Mouse (Mus musculus): ENCODE measurements at regions not wholly inside any gene's neighbourhood (a gene's known extent, or its start where the extent isn't known, plus 50 kb on each side); places are given as distances from the start of the nearest gene placed in this dataset.
"Not testable (repeated sequence)": the region's sequence is repeated elsewhere in the genome, so short reads cannot be mapped to it uniquely, and the experiment has no call there.

DNA sequence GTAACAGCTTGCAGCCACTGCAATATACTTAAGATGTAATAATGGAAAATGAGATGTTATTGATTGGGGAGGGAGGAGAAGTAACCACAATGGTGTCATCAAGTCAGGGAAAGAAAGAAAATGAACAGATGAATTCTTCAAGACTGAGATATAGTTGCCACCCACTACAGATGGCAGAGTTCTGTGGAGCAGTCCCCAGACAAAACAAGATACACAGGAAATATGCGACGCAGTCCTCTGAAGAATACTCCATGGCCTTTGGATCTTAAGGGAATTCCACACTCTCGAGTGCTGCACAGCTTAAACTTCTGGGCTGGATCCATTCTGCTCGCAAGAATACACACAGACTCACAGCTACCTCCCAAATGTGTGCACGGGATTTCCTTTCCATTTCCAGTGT is 113.4 kb downstream of the Sox4 start:
- no peak for DNase-seq (ENCODE audit: low spot score in 2 of 2)

DNA sequence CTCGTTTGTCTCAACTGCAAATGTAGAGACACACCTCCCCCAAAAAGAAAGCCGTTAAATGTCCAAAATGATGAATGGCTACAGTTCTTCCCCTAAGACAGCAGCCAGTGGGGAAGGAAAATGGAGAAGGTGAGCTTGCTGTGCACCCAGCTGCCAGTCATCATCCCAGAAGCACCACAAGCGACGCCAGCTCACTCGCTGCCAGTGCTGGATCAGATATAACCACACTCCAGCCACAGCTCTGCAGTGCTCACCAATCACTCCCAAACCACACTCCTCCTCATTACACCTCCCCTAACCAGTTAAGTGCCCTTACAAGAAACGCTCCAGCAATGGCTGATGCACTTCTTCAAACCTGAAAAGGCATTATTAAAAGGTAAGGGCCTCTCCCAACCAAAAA is 114.4 kb downstream of the Sox4 start:
- no peak for DNase-seq (ENCODE audit: low spot score in 2 of 2)

DNA sequence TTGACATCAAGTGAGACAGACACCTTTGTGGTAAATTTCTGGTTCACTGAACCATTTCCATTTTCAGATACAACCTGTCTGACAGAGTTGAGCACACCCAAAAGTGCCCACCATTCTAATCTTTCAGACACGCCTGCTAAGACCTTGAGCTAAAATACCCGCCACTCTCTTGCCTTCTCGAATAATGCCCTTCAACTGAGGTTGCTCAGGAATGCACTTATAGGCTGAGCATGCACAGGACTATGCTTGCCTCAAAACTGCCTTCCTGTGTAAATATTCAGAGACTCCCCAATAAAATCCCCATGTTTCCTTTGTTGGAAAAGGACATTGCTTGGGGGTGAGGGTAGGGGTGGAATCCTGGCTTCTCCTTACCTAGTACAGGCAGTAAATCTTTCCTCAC is 115.3 kb downstream of the Sox4 start:
- DNase-seq (ENCODE audit: low spot score in 2 of 2): no peak

DNA sequence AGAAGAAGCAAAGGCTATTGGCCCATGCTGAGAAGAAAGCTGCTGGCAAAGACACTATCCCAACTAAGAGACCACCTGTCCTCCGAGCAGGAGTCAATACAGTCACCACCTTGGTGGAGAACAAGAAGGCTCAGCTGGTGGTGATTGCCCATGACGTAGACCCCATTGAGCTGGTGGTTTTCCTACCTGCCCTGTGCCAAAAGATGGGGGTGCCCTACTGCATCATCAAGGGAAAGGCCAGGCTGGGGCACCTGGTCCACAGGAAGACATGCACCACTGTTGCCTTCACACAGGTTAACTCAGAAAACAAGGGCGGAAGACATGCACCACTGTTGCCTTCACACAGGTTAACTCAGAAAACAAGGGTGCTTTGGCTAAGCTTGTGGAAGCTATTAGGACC is 116.3 kb downstream of the Sox4 start:
- not testable (repeated sequence) for DNase-seq (ENCODE audit: low spot score in 2 of 2)

DNA sequence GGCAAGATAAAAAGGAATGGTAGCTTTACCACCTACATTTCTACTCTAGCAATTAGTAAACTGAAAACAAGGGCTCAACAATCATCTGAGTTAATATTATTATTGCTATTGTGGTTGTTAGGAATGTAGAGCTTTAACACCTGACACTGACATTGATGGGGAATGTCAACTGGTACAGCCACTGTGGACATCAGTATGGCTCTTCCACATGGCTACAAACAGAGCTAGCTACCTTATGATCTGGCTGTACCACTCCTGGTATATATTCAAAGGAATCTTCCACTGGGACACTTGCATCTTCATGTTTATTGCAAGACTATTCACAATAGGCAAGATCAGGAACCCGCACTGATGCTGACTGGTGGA is 119.8 kb downstream of the Sox4 start:
- no peak for DNase-seq (ENCODE audit: low spot score in 2 of 2)

DNA sequence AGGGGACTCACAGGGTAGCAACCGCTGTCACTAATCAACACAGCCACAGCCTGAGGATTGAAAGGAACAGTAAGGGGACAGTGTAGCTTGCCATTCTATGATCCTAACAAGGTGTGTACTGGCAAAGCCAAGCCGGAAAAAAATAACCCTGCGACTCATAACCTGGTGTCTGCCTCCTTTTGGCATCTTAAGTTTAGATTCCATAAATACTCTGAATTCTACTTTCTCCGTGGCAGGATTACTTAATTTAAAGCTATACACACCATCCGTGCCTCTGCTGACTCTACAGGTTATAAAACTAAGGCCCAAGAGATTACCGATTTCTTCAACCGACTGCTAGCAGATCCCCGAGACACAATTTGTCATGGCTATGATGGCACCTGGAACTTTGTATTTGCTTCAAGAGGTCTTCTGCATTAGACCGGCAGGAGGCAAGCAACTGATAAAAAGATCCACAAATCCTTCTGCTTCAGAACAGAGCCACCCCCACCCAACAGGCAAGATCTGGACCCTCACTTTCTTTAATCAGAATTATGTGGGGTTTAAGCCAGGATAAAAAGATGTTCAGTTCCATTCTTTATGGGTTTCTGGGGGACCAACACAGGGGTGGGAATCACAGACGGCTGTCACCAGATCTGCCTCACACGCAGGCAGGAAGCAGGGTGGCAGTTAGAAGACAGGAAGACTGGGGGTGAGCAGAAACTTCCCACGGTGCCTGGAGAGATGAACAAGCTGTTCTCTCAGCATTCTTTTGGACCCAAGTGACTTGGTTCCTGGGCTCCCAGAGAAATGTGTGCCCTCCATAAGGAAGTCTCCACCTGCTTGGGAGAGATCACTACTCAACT is 120.4 kb downstream of the Sox4 start:
- DNase-seq (ENCODE audit: low spot score in 2 of 2): no peak

DNA sequence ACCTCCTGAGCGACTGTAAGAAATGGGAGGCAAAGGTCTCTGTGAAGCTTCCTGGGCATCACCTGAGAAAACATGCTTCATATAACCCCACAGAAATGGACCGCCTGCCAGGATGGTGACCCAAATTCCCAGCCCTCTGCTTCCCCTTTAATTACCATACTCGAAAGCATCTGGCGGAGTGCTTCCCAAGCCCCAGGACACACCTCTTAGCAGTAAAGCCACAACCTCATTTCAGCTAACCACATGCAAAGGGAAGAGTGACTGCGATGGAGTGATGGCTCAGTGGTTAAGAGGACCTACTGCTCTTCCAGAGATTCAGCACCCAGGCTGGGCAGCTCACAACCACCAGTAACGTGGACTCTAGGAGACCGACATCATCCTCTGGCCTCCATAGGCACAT is 127.2 kb downstream of the Sox4 start:
- DNase-seq (ENCODE audit: low spot score in 2 of 2): no peak

DNA sequence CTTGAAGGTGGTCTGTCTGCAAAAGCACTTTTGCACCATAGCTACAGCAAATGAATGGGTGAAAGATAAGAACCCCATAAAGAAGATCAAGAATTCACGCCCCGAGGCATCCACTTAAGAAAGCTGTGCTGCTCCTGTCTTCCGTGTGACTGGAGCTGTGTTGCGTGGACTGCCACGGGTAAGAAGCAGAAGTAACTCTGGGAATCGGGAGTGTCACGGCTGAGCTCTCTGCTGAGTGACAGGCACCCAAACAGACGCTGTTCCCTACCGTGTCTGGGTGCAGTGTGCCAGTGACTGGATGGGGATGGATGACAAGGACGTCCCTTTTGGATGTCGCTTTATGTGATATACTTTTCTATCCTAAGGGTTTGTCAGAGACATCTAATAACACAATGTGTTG is 129.5 kb downstream of the Sox4 start:
- no peak for DNase-seq (ENCODE audit: low spot score in 2 of 2)

DNA sequence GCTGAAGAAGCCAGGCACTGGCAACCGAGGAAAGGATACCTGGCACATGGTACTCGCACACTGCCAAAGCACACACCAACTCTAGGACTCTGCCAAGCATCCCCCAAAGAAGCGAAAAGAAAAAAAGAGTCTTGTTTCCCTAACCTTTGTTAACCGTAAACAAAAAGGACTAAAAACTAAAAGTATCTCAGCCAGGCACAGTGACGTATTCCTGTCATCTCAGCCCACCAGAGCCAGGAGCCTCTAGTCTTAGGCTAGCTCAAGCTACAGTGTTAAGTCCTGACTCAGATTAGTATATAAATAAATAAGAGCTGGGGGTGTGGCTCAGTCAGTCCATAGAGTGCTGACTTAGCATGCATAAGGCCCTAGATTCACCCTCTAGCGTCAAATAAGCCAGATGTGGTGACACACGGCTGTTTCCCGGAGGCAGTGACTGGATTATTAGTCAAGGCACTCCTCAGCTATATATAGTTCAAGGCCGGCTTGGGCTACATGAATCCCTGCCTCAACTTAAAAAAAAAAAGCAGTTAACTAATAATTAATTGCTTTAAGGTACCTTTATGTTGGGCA is 130.1 kb downstream of the Sox4 start:
- no peak for DNase-seq (ENCODE audit: low spot score in 2 of 2)

DNA sequence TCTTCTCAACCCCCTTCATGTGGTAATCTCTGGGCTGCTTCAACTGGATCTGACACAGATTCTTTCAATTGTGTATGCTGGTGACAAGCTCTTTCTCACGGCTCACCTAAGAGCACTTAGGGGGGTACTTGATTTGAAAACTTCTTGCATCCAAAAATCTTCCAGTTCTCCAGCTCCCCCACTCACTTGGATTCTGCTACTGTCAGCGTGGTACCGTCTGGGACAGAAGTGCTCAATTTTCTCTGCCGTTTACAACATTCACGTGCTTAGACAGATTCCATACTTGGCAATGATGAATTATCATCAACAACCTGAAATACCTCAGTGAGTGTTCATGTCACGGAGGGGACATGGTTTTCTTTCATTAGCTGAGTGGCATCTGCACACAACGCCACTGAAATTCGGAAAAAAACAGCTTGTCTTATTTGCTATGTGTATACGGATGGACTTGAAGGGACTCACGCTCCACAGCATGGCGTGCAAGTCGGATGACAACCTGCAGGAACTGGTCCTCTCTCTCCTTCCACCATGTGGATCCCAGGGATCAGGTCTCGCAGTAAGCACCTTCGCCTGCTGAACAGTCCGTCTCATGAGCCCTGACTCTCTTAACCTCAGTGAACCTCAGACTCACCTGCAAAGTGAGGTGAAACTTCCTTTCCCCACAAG is 132.5 kb downstream of the Sox4 start:
- no peak for DNase-seq (ENCODE audit: low spot score in 2 of 2)

DNA sequence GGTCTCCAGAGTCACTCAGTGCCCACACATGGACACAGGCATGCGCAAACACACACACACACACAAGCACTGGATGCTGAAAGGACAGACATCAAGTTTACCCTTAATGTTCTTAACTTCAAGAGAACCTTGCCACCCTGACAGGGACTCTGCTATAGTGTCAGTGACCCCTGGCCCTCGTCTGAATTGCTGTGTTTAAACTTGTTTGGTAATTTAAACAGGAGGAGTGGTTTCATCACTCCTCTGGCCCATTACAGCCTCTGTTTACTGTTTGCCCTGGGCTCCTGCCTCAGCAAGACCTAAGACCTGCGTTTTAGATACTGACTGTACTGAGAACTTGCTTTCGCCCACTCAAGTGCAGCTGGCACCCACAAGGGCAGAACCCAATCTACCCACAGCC is 139.4 kb downstream of the Sox4 start:
- no peak for DNase-seq (ENCODE audit: low spot score in 2 of 2)

DNA sequence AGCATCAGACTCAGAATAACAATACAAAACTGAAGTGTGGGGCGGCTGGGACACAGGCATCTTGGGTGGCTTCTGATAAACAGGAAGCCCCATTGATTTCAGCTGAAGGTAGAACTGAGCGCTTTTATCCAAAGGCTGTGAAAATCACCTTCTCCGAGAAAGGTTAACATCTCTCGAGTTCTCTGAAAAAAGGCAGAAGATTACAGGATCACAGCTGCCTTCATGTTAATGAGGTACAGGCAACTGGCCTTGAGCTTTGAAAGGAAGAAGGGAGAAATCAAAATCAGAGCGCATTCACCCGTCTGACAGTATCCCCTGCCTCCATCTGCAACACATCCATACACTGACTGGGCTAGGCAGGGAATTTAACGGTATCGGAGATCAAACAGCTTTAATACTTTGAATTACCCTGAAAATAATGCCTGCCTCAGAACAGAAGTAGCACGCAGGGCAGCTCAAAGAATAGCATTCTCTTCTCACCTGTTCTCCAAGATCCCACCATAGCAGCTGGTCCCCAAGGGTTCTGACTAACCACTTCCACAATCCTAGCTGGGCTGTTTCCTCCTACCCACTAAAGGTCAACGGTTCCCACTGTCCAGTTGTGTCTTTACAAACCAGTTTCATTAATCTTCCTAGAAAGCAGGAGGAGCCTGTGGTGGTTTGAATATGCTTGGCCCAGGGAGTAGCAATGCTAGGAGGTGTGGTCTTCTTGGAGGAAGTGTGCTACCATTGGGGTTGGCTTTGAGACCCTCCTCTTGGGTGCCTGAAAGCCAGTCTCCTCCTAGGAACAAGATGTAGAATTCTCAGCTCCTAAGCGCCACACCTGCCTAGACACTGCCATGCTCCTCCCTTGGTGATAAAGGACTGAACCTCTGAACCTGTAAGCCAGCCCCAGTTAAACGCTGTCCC is 141.6 kb downstream of the Sox4 start:
- no peak for DNase-seq (ENCODE audit: low spot score in 2 of 2)

DNA sequence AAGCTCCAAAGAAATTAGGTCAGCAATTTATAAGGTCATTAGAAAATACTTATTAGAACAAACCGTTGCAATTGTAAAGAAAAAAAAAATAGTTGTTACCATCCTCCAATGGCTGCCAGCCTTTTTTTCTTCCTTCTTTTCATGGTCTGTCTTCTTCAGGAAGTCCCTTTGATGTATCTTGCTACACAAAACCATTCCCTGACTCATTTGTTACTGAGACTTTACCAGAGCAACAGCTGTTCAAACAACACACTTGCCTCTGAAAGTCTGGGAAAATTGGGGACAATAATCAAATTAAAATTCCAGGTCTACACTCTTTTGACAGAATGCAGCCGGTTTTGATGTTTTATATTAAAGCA is 142.5 kb downstream of the Sox4 start:
- DNase-seq (ENCODE audit: low spot score in 2 of 2): no peak

DNA sequence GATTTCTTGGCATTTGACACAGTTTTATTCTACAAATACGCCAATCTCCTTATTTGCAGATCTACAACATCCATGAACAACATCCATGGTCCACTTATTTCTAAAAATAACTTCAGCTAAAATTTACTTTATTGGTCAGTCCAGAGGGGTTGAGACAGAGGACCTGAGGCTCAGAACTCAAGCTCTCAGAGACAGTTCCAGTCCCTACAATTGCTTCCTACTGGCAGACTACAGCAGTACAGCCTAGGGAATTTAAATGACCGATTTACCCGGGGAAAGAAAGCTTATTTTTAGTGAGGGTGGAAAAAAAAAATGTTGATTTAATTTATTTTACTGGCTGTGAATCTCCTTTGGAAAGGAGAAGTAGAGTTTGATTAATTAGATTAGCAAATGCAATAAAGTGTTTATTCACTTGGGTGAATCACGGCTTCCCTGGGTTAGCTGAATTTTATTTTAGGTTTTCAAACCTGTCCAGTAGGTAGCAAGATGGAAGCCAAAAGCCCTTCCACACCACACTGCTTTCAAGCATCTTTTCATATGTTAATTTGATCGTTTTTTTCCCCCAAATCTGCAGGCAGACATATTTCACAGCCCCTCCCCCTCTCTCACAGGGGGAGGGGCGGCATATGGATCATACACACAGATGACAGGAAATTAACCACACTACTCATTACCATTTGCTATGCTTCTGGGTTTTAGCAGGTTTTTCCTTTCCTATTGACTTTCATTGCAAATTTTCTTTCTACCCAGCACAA is 143.0 kb downstream of the Sox4 start:
- no peak for DNase-seq (ENCODE audit: low spot score in 2 of 2)

DNA sequence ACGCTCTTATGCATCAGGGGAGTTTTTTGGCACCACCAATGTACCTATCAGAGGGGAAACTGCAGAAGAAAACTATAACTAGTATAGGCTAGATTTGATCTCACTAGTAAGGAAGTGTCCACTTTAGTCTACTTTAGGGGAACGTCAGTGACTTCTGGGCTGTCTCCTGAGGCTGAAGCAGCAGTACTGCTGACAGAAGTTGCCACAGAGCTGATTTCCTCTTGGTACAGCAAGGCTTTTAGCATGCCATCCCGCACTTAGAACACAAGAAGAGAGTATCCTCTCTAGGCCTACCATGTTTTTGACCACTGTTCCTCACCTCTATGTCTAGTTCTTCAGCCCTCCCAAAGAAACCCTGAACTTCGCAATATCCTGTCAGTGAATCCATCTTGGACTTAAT is 148.2 kb downstream of the Sox4 start:
- DNase-seq (ENCODE audit: low spot score in 2 of 2): no peak

DNA sequence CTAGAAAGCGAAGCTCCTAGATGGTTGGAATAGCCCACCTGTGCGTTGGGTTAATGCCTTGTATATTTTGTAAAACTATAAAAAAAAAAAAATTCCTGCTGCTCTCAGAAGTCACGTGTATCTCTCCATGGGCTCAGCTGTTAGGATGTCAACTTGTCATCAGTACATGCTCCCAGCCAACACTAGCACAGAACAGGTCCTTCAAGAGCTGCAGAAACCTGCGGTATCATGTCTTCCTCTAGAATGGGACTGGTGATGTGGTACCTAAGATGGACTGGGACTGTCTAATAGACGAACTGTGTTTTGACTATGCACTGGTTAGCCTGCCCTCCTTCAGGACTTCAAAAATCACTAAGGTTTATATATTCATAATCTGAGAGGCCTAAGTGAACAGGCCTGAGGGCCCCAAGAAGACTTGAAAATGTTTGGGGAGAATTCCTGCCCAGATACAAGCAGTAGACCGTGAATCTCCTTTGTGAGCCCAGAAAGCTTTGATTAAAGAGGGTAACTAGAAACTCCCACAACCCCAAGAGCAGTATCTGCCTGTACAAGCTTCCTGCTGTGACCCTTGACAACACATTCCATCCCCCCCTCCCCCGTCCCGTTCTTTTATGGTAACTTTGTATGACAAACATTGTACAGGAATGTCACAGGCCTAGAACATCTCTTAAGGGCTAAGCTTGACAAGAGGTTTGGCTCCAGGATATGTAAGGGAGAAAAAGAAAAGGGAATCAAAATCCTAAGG is 152.1 kb downstream of the Sox4 start:
- DNase-seq (ENCODE audit: low spot score in 2 of 2): no peak

DNA sequence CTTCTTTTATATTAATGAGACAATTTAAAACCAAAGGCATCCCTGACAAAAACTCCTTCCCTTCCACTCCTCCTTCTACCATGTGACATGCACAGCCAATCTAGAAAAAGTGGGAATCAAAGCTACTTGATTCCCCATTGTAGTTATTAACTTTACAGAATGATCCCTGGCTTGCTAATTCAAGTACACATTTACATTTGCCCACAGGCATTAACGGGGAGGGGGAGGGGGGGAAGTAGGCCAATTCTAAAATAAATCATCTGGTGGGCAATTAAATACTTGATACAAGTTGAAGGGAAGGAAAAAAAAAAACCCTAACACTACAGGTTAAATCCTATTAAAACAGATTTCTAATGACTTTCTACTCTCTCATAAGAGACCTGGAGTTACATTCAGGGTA is 152.8 kb downstream of the Sox4 start:
- no peak for DNase-seq (ENCODE audit: low spot score in 2 of 2)

DNA sequence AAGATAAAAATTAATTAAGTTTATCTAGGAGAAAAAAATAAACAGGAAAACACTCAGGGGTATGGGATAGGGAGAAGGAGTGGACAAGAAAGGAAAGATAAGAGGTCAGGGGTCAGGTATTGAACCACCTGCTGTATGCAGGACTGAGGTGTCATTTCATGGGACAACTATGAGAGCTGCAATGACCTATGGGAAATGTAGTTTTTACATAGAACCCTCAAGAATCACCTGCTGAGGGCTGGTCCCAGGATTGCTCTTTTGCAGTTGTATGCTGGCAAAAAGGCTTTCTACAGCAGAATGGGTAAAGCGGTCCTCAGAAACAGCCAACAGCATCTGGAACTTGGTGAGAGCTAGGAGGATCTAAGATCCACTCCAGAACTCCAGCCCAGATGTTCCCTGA is 154.0 kb downstream of the Sox4 start:
- no peak for DNase-seq (ENCODE audit: low spot score in 2 of 2)

DNA sequence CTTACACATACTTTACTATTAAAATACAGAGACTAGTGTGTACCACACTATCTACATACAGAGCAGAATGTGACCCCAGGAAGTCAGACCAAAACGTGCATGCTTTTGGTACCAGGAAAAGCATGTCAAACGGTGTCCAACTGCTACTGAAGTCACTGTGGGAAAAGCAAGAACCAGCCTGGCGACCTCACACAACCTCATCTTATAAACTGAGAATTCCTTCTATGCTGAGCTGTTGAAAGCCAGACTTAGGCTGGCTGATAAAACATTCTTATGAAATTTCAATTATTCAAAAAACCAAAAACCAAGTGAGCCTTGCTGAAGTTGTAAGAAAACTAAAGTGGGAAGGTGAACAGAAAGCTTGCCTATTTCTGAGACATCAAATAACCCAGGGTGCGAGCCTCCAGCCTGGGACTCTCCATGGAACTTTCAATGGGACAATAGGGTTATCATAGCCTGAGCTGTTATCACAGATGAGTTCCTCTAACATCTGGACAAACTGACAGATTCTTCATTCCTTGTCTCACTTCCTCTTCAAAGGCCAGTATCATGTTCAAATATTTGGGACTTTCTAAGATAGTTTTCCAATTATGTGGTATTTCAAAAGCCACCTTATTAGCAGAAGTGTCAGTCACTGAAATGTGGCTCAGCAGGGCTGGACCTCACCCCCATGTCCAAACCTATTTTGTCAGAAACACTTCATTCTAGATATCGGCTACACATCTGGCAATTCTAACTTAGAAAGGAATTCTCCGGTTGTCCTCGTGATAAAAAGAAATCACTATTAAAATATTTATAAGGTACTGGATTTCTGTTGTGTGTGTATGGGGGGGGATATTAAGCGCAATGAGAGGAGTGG is 155.7 kb downstream of the Sox4 start:
- no peak for DNase-seq (ENCODE audit: low spot score in 2 of 2)

DNA sequence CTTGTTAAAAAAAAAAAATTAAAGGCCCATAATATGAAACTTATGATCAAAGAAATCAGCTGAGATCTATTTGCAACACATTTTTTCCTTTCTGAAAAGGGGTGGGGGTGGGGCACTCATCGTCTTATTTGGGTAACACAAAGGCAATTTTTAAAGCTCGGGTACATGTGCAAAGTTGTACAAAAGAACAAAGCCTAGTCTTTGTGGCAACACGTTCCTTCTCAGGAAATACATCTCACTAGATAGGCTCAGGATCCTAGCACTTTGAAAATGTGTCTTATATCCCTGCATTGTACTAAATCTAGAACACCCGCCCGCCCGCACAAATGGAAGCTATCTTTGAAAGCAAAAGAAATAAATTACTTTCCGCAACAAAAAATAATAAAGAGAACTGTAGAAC is 158.2 kb downstream of the Sox4 start:
- DNase-seq (ENCODE audit: low spot score in 2 of 2): no peak
